Mouse (Mus musculus) left cerebral cortex, adult 2 months (tissue): ENCODE measurements at regions not wholly inside any gene's neighbourhood (a gene's known extent, or its start where the extent isn't known, plus 50 kb on each side); places are given as distances from the start of the nearest gene placed in this dataset.

Experiments used
- DNase-seq, 2 experiments: peaks; one replicate each; pipeline ENCODE4 v3.0.0; 2021 to 2022; ENCODE audit warnings: low spot score in 2 of 2, mixed read lengths in 1 of 2; ENCODE audit errors: extremely low spot score in 1 of 2
- H3K27ac ChIP-seq: fragments of 200-600 bp; 2 replicates; pipeline ENCODE4 v1.8.1; 2022
- H3K4me3 ChIP-seq: fragments of 200-600 bp; 2 replicates; pipeline ENCODE4 v1.8.1; 2022
- CTCF ChIP-seq: fragments of 200-600 bp; IDR thresholded peaks from 2 replicates; pipeline ENCODE4 v1.8.1; 2022; ENCODE audit warnings: antibody characterized with exemption, mild to moderate bottlenecking, moderate library complexity
- intact Hi-C: fragments of 180-260 bp; cut with DNase I; formaldehyde crosslinking; loops from one replicate; pipeline ENCODE4 v1.15.1; 2025

GRCm38 (mm10) chr15:59777307-59777871 is 239.0 kb downstream of the 4933412E24Rik start:
- peak; percentile 19 to 31 for DNase-seq
- Histone ChIP-seq H3K4me3 (no peak overlapping the region), H3K27ac (no peak overlapping the region)
- intact Hi-C loops, result no loop called here
- no peak for TF ChIP-seq CTCF

GRCm38 (mm10) chr15:59775781-59776180 is 240.6 kb downstream of the 4933412E24Rik start:
- intact Hi-C loops, result no loop called here
- no peak for TF ChIP-seq CTCF
- DNase-seq, result no peak
- Histone ChIP-seq H3K27ac (0 out of 2 replicates have a peak overlapping the region, but pooled peaks have one; percentile 22), H3K4me3 (no peak overlapping the region)

- TF ChIP-seq CTCF, result no peak
- intact Hi-C loops, result no loop called here
- Histone ChIP-seq H3K27ac (no peak overlapping the region), H3K4me3 (no peak overlapping the region)
- no peak for DNase-seq
These were observed 242.4 kb downstream of the 4933412E24Rik start for GRCm38 (mm10) chr15:59773983-59774382.

GRCm38 (mm10) chr15:59772595-59772994 is 243.8 kb downstream of the 4933412E24Rik start:
- intact Hi-C loops, result no loop called here
- no peak for TF ChIP-seq CTCF
- H3K27ac ChIP-seq, result no peak overlapping the region
- DNase-seq, result no peak
- H3K4me3 ChIP-seq, result no peak overlapping the region

- no peak overlapping the region for H3K4me3 ChIP-seq
- no peak for TF ChIP-seq CTCF
These were observed 254.4 kb downstream of the 4933412E24Rik start for GRCm38 (mm10) chr15:59762061-59762460.

GRCm38 (mm10) chr15:59760490-59760889 is 255.9 kb downstream of the 4933412E24Rik start:
- Histone ChIP-seq H3K4me3 (no peak overlapping the region), H3K27ac (no peak overlapping the region)
- intact Hi-C loops, result no loop called here
- no peak for DNase-seq
- TF ChIP-seq CTCF, result no peak

More at GRCm38 (mm10) chr15:59762061-59762460, 254.4 kb downstream of the 4933412E24Rik start:
- intact Hi-C loops, result no loop called here
- no peak for DNase-seq
- no peak overlapping the region for H3K27ac ChIP-seq

GRCm38 (mm10) chr15:59759566-59759965 is 256.8 kb downstream of the 4933412E24Rik start:
- no peak for TF ChIP-seq CTCF
- intact Hi-C loops, result no loop called here
- Histone ChIP-seq H3K4me3 (no peak overlapping the region), H3K27ac (no peak overlapping the region)
- no peak for DNase-seq

GRCm38 (mm10) chr15:59758971-59759370 is 257.4 kb downstream of the 4933412E24Rik start:
- intact Hi-C loops, result no loop called here

GRCm38 (mm10) chr15:59756141-59756540 is 260.3 kb downstream of the 4933412E24Rik start:
- no peak for DNase-seq
- no peak overlapping the region for H3K4me3 ChIP-seq
- H3K27ac ChIP-seq, result no peak overlapping the region
- TF ChIP-seq CTCF, result no peak
- intact Hi-C loops, result no loop called here

More at GRCm38 (mm10) chr15:59758971-59759370, 257.4 kb downstream of the 4933412E24Rik start:
- Histone ChIP-seq H3K4me3 (no peak overlapping the region), H3K27ac (no peak overlapping the region)
- DNase-seq, result no peak
- no peak for TF ChIP-seq CTCF

GRCm38 (mm10) chr15:59754906-59755305 is 261.5 kb downstream of the 4933412E24Rik start:
- DNase-seq, result no peak
- TF ChIP-seq CTCF, result no peak
- no peak overlapping the region for H3K27ac ChIP-seq
- peak overlapping the region; percentile 26; the same call in 1 of the 2 replicates for H3K4me3 ChIP-seq
- intact Hi-C loops, result no loop called here

GRCm38 (mm10) chr15:59752277-59752676 is 264.1 kb downstream of the 4933412E24Rik start:
- Histone ChIP-seq H3K27ac (no peak overlapping the region), H3K4me3 (no peak overlapping the region)
- intact Hi-C loops, result no loop called here
- no peak for DNase-seq
- no peak for TF ChIP-seq CTCF

GRCm38 (mm10) chr15:59746290-59746689 is 270.1 kb downstream of the 4933412E24Rik start:
- intact Hi-C loops, result no loop called here
- DNase-seq, result no peak
- H3K4me3 ChIP-seq, result no peak overlapping the region
- H3K27ac ChIP-seq, result no peak overlapping the region
- no peak for TF ChIP-seq CTCF

GRCm38 (mm10) chr15:59744411-59744931 is 271.9 kb downstream of the 4933412E24Rik start:
- DNase-seq, result no peak
- intact Hi-C loops, result no loop called here
- TF ChIP-seq CTCF, result no peak
- Histone ChIP-seq H3K4me3 (no peak overlapping the region), H3K27ac (no peak overlapping the region)
